Mouse (Mus musculus) lung, postnatal 0 days (tissue): Measurements from ENCODE around the gene Ccl11. TPM values are rescaled to one million over a fixed set of nuclear protein-coding genes. Genes with fewer than 3 reads are reported as not detected.
A peak's percentile ranks its signal among the peaks of the same experiment; 100 is the strongest.

Source experiments
- ATAC-seq: fragments of 200-750 bp; cut with Nextera tagmentation; 2 replicates; pipeline ENCODE4 v1.8.0; 2017; ENCODE audit warnings: moderate library complexity
- DNase-seq: peaks from one replicate; pipeline ENCODE4 v3.0.0-alpha.2; 2016; ENCODE audit warnings: low spot score
- H3K27ac ChIP-seq: fragments of 300-500 bp; sonication (generic); 2 replicates; pipeline ENCODE4 v1.5.1; 2014; ENCODE audit warnings: antibody characterized with exemption, mild to moderate bottlenecking, low read length, mixed read lengths
- H3K27me3 ChIP-seq: fragments of 300-500 bp; sonication (generic); replicated peaks from 2 replicates; pipeline ENCODE4 v1.6.1; 2014; ENCODE audit warnings: low read length, mixed read lengths; ENCODE audit not compliant: insufficient read depth
- H3K36me3 ChIP-seq: fragments of 300-500 bp; sonication (generic); 2 replicates; pipeline ENCODE4 v1.6.1; 2014; ENCODE audit warnings: low read length, mixed read lengths; ENCODE audit not compliant: insufficient read depth
- H3K4me1 ChIP-seq: fragments of 300-500 bp; sonication (generic); 2 replicates; pipeline ENCODE4 v1.6.1; 2014; ENCODE audit warnings: antibody characterized with exemption, low read depth, low read length, mixed read lengths; ENCODE audit not compliant: insufficient read depth
- H3K4me2 ChIP-seq: fragments of 300-500 bp; sonication (generic); replicated peaks from 2 replicates; pipeline ENCODE4 v1.6.1; 2014; ENCODE audit warnings: low read depth, mild to moderate bottlenecking, low read length, moderate library complexity, mixed read lengths
- H3K4me3 ChIP-seq: fragments of 300-500 bp; sonication (generic); 2 replicates; pipeline ENCODE4 v1.5.1; 2014; ENCODE audit warnings: low read depth, low read length
- H3K9ac ChIP-seq: fragments of 300-500 bp; sonication (generic); replicated peaks from 2 replicates; pipeline ENCODE4 v1.6.1; 2014; ENCODE audit warnings: low read depth, mild to moderate bottlenecking
- H3K9me3 ChIP-seq: fragments of 300-500 bp; sonication (generic); 2 replicates; pipeline ENCODE4 v1.6.1; 2016; ENCODE audit warnings: low read length, mixed read lengths
- CTCF ChIP-seq: IDR thresholded peaks from 2 replicates; pipeline ENCODE4 v1.5.1; 2016; ENCODE audit warnings: antibody characterized with exemption, mild to moderate bottlenecking
- EP300 ChIP-seq: IDR thresholded peaks from 2 replicates; pipeline ENCODE4 v1.6.1; 2016; ENCODE audit warnings: antibody characterized with exemption, mild to moderate bottlenecking, control low read depth
- WGBS: fragments of 180-500 bp; shearing (Covaris S2); extraction: QIAGEN DNeasy Blood & Tissue Kit; methylation state at CpG from one replicate; pipeline ENCODE4 v1.1.7; 2014; 5-methylcytosine and 5-hydroxymethylcytosine counted together
- polyA plus RNA-seq: library from polyadenylated mRNA; unstranded; fragments of >200 nt; fragmentation: Nextera tagmentation; extraction: Ambion mirVana; gene quantifications from 2 replicates; pipeline ENCODE4 v1.2.1, GENCODE M21; 2015

Ccl11 gene
- polyA plus RNA-seq, 1 experiment from 2014 or later = 31.3 TPM

DNA sequence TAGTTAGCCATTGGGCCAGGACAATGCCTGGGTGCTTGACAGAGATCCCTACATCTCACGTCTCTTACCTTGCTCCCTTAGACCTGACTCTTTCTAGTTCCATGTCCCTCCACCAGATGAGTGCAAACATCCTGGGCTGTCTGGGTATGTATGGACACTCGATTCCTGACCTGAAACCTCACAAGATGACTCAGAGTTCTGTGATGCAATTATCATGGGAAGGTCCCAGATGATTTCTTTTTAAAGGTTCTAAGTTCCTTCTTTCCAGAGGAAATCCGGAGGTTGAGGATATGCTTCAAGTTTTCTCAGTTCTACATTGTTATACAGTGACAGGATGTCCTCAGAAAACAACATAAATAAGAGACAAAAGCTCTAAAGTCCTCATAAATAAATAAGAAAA lies 23.2 kb downstream of the Ccl11 start:
- H3K27ac ChIP-seq = no peak overlapping the region
- no peak overlapping the region for H3K4me2 ChIP-seq
- DNase-seq (no peak), ATAC-seq (no peak)
- TF ChIP-seq CTCF (no peak), EP300 (no peak)
- H3K9me3 ChIP-seq = no peaks in the 10 kb centered on the region
- no peaks in the 10 kb centered on the region for H3K27me3 ChIP-seq
- H3K36me3 ChIP-seq = no peaks in the 10 kb centered on the region
- 59% methylated on average over 3 of the region's 3 CpGs for WGBS
- H3K4me3 ChIP-seq = no peak overlapping the region
- no peak overlapping the region for H3K9ac ChIP-seq
- no peaks in the 10 kb centered on the region for H3K4me1 ChIP-seq

DNA sequence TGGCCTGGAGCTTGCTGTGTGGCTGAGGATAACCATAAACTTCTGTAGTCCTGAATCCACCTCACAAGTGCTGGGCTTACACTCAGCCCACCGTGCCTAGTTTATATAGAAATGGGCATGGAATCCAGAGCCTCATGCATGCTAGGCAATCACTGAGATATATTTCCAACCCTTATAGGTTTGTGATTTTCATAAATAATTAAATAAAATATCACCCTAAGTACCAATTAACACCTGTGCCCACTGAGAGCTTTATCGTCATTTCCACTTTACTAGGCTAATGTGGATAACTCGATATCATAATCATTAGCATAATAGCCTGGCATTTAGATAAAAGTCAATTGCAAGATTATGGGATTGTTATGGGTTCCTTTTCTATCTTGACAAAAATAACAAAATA lies 26.7 kb downstream of the Ccl11 start:
- DNase-seq (no peak), ATAC-seq (no peak)
- H3K4me3 ChIP-seq = no peak overlapping the region
- H3K27ac ChIP-seq = no peak overlapping the region
- H3K9ac ChIP-seq = no peak overlapping the region
- H3K9me3 ChIP-seq = no peaks in the 10 kb centered on the region
- H3K36me3 ChIP-seq = no peaks in the 10 kb centered on the region
- no peaks in the 10 kb centered on the region for H3K27me3 ChIP-seq
- 92% methylated on average over 3 of the region's 3 CpGs for whole genome bisulfite sequencing
- no peaks in the 10 kb centered on the region for H3K4me1 ChIP-seq
- H3K4me2 ChIP-seq = no peak overlapping the region
- TF ChIP-seq EP300 = no peak
- TF ChIP-seq CTCF = no peak

GRCm38 (mm10) chr11:82099511-82100323 lies 42.1 kb downstream of the Ccl11 start:
- Histone ChIP-seq H3K9ac (no peak overlapping the region), H3K4me3 (no peak overlapping the region), H3K36me3 (no peaks in the 10 kb centered on the region), H3K27ac (no peak overlapping the region), H3K4me2 (no peak overlapping the region), H3K9me3 (no peaks in the 10 kb centered on the region), H3K27me3 (no peaks in the 10 kb centered on the region), H3K4me1 (no peaks in the 10 kb centered on the region)
- TF ChIP-seq EP300 = no peak
- TF ChIP-seq CTCF = no peak
- ATAC-seq = peak; percentile 49
- 45% methylated on average over 10 of the region's 10 CpGs for WGBS
- peak; percentile 62 for DNase-seq

- Histone ChIP-seq H3K4me1 (no peaks in the 10 kb centered on the region), H3K27me3 (no peaks in the 10 kb centered on the region), H3K27ac (no peak overlapping the region), H3K9me3 (no peaks in the 10 kb centered on the region), H3K36me3 (no peaks in the 10 kb centered on the region), H3K9ac (no peak overlapping the region), H3K4me3 (no peak overlapping the region), H3K4me2 (no peak overlapping the region)
- peak; percentile 6 for DNase-seq
- TF ChIP-seq CTCF (no peak), EP300 (no peak)
- ATAC-seq = no peak
- WGBS = 77% methylated on average over 4 of the region's 4 CpGs
These were observed 43.5 kb downstream of the Ccl11 start for GRCm38 (mm10) chr11:82101087-82101486.

DNA sequence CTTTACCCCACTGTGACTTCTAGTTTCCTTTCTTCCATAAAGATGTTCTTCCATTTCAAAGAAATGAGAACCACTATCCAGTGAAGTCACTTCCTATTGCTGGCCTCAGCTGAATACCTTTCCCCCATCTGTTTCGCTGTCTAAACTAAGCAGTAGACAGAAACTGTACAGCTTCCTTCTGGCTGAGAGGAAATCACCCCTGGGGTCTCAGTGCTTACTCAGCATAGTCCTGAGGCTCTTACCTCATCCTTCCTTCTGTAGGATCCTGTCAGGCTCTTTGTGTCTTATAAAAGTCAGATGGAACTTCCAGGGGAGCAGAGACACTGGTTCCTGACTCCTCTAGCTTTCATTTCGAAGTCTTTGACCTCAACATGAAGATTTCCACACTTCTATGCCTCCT lies 43.9 kb downstream of the Ccl11 start, which contains the start of gene Ccl12:
TSS of gene Ccl12 (plus strand) at position 317 of the 400 bp plus-strand sequence.
- H3K4me1 ChIP-seq = no peaks in the 10 kb centered on the region
- no peak within 1 kb of the TSS for H3K9ac ChIP-seq
- peak; percentile 10 for DNase-seq
- H3K36me3 ChIP-seq = no peaks in the 10 kb centered on the region
- no peaks in the 10 kb centered on the region for H3K9me3 ChIP-seq
- no peaks in the 10 kb centered on the region for H3K27me3 ChIP-seq
- 55% methylated on average over 2 of the region's 2 CpGs for WGBS
- H3K4me2 ChIP-seq = no peak within 1 kb of the TSS
- ATAC-seq = no peak
- TF ChIP-seq EP300 (no peak), CTCF (no peak)
- H3K4me3 ChIP-seq = no peak within 1 kb of the TSS
- H3K27ac ChIP-seq = no peak within 1 kb of the TSS

- ATAC-seq = no peak
- H3K9ac ChIP-seq = no peak overlapping the region
- H3K9me3 ChIP-seq = no peaks in the 10 kb centered on the region
- H3K27ac ChIP-seq = no peak overlapping the region
- no peak for DNase-seq
- TF ChIP-seq CTCF = no peak
- no peak for TF ChIP-seq EP300
- no peak overlapping the region for H3K4me2 ChIP-seq
- no peaks in the 10 kb centered on the region for H3K36me3 ChIP-seq
- no peak overlapping the region for H3K4me3 ChIP-seq
- no peaks in the 10 kb centered on the region for H3K4me1 ChIP-seq
- no peaks in the 10 kb centered on the region for H3K27me3 ChIP-seq
These were observed 52.0 kb downstream of the Ccl11 start for GRCm38 (mm10) chr11:82109611-82110010.
